Mouse (Mus musculus) heart, embryonic 16.5 days (tissue): ENCODE measurements around the gene Aig1. TPM values are rescaled to one million over a fixed set of nuclear protein-coding genes. Genes with fewer than 3 reads are reported as not detected.

Experiments used
- ATAC-seq: fragments of 200-750 bp; cut with Nextera tagmentation; replicated peaks from 2 replicates; pipeline ENCODE4 v1.8.0; 2017; ENCODE audit warnings: moderate number of reproducible peaks; ENCODE audit not compliant: insufficient read depth, low FRiP score; ENCODE audit errors: extremely low read depth
- H3K27ac ChIP-seq: fragments of 300-500 bp; sonication (generic); 2 replicates; pipeline ENCODE4 v1.5.1; 2014; ENCODE audit warnings: mild to moderate bottlenecking, low read length, control low read depth, moderate library complexity
- H3K27me3 ChIP-seq: fragments of 300-500 bp; sonication (generic); 2 replicates; pipeline ENCODE4 v1.6.1; 2014; ENCODE audit warnings: low read length, mixed read lengths; ENCODE audit not compliant: control insufficient read depth, insufficient read depth
- H3K36me3 ChIP-seq: fragments of 300-500 bp; sonication (generic); 2 replicates; pipeline ENCODE4 v1.6.1; 2014; ENCODE audit not compliant: control insufficient read depth, insufficient read depth
- H3K4me1 ChIP-seq: fragments of 300-500 bp; sonication (generic); 2 replicates; pipeline ENCODE4 v1.6.1; 2014; ENCODE audit warnings: low read length, mixed read lengths; ENCODE audit not compliant: control insufficient read depth, insufficient read depth
- H3K4me2 ChIP-seq: fragments of 300-500 bp; sonication (generic); 2 replicates; pipeline ENCODE4 v1.6.1; 2014; ENCODE audit warnings: low read depth, mild to moderate bottlenecking, control low read depth, low read length
- H3K4me3 ChIP-seq: fragments of 300-500 bp; sonication (generic); 2 replicates; pipeline ENCODE4 v1.5.1; 2014; ENCODE audit warnings: mild to moderate bottlenecking, control low read depth, low read length
- H3K9ac ChIP-seq: fragments of 300-500 bp; sonication (generic); 2 replicates; pipeline ENCODE4 v1.6.1; 2014; ENCODE audit warnings: low read length, control low read depth
- H3K9me3 ChIP-seq: fragments of 300-500 bp; sonication (generic); replicated peaks from 2 replicates; pipeline ENCODE4 v1.6.1; 2016; ENCODE audit warnings: low read length; ENCODE audit not compliant: control insufficient read depth
- WGBS: fragments of 180-500 bp; shearing (Covaris S2); extraction: QIAGEN DNeasy Blood & Tissue Kit; methylation state at CpG from one replicate; pipeline ENCODE4 v1.1.7; 2014; 5-methylcytosine and 5-hydroxymethylcytosine counted together
- polyA plus RNA-seq: library from polyadenylated mRNA; unstranded; fragments of >200 nt; fragmentation: Nextera tagmentation; extraction: Ambion mirVana; gene quantifications from 2 replicates; pipeline ENCODE4 v1.2.1, GENCODE M21; 2015

Gene Aig1
- polyA plus RNA-seq, 1 experiment from 2014 or later: 69.5 TPM

- 50% methylated on average over 7 of the region's 7 CpGs for WGBS
- no peak for ATAC-seq
- Histone ChIP-seq H3K36me3 (no peaks in the 10 kb centered on the region), H3K9ac (no peak overlapping the region), H3K4me2 (no peak overlapping the region), H3K9me3 (no peaks in the 10 kb centered on the region), H3K4me1 (peaks cover 11% of the 10 kb centered on the region), H3K4me3 (no peak overlapping the region), H3K27me3 (no peaks in the 10 kb centered on the region), H3K27ac (no peak overlapping the region)
Measured at GRCm38 (mm10) chr10:13856438-13856837, 12.3 kb downstream of the Aig1 start.

GRCm38 (mm10) chr10:13855969-13856368 is 12.8 kb downstream of the Aig1 start:
- H3K9me3 ChIP-seq: no peaks in the 10 kb centered on the region
- no peaks in the 10 kb centered on the region for H3K36me3 ChIP-seq
- no peak overlapping the region for H3K27ac ChIP-seq
- H3K27me3 ChIP-seq: no peaks in the 10 kb centered on the region
- ATAC-seq: no peak
- 76% methylated on average over 7 of the region's 7 CpGs for WGBS
- H3K4me1 ChIP-seq: peaks cover 8% of the 10 kb centered on the region; the same call in 1 of the 2 replicates
- H3K4me2 ChIP-seq: no peak overlapping the region
- no peak overlapping the region for H3K9ac ChIP-seq
- H3K4me3 ChIP-seq: no peak overlapping the region

GRCm38 (mm10) chr10:13855111-13855510 is 13.7 kb downstream of the Aig1 start:
- H3K4me3 ChIP-seq: no peak overlapping the region
- H3K27ac ChIP-seq: no peak overlapping the region
- H3K4me1 ChIP-seq: peaks cover 8% of the 10 kb centered on the region; the same call in 1 of the 2 replicates
- H3K36me3 ChIP-seq: no peaks in the 10 kb centered on the region
- WGBS: 90% methylated on average over 3 of the region's 3 CpGs
- no peak for ATAC-seq
- no peaks in the 10 kb centered on the region for H3K27me3 ChIP-seq
- no peak overlapping the region for H3K9ac ChIP-seq
- no peaks in the 10 kb centered on the region for H3K9me3 ChIP-seq
- no peak overlapping the region for H3K4me2 ChIP-seq

GRCm38 (mm10) chr10:13850071-13850470 is 18.7 kb downstream of the Aig1 start:
- Histone ChIP-seq H3K4me1 (peaks cover 2% of the 10 kb centered on the region; the same call in 1 of the 2 replicates), H3K27me3 (no peaks in the 10 kb centered on the region), H3K4me2 (no peak overlapping the region), H3K27ac (no peak overlapping the region), H3K4me3 (no peak overlapping the region), H3K9ac (no peak overlapping the region), H3K9me3 (no peaks in the 10 kb centered on the region), H3K36me3 (no peaks in the 10 kb centered on the region)
- no peak for ATAC-seq
- 72% methylated on average over 3 of the region's 3 CpGs for WGBS

GRCm38 (mm10) chr10:13849205-13849604 is 19.6 kb downstream of the Aig1 start:
- no peak overlapping the region for H3K9ac ChIP-seq
- H3K4me1 ChIP-seq: peaks cover 2% of the 10 kb centered on the region; the same call in 1 of the 2 replicates
- 66% methylated on average over 2 of the region's 2 CpGs for WGBS
- H3K27me3 ChIP-seq: no peaks in the 10 kb centered on the region
- no peaks in the 10 kb centered on the region for H3K9me3 ChIP-seq
- no peak overlapping the region for H3K4me2 ChIP-seq
- no peak overlapping the region for H3K4me3 ChIP-seq
- no peak for ATAC-seq
- no peak overlapping the region for H3K27ac ChIP-seq
- H3K36me3 ChIP-seq: no peaks in the 10 kb centered on the region

GRCm38 (mm10) chr10:13844864-13845263 is 23.9 kb downstream of the Aig1 start:
- Histone ChIP-seq H3K4me2 (no peak overlapping the region), H3K36me3 (no peaks in the 10 kb centered on the region), H3K27me3 (no peaks in the 10 kb centered on the region), H3K9ac (no peak overlapping the region), H3K9me3 (no peaks in the 10 kb centered on the region), H3K4me3 (no peak overlapping the region), H3K4me1 (peaks cover 22% of the 10 kb centered on the region), H3K27ac (no peak overlapping the region)
- no peak for ATAC-seq
- WGBS: 73% methylated on average over 4 of the region's 4 CpGs

- H3K9ac ChIP-seq: no peak overlapping the region
- WGBS: 74% methylated on average over 3 of the region's 3 CpGs
- H3K27me3 ChIP-seq: no peaks in the 10 kb centered on the region
- H3K4me2 ChIP-seq: no peak overlapping the region
- no peak overlapping the region for H3K4me3 ChIP-seq
- no peak overlapping the region for H3K27ac ChIP-seq
- peaks cover 21% of the 10 kb centered on the region for H3K4me1 ChIP-seq
- no peaks in the 10 kb centered on the region for H3K36me3 ChIP-seq
- no peak for ATAC-seq
- H3K9me3 ChIP-seq: no peaks in the 10 kb centered on the region
Measured at GRCm38 (mm10) chr10:13843746-13844145, 25.0 kb downstream of the Aig1 start.

GRCm38 (mm10) chr10:13842855-13843254 is 25.9 kb downstream of the Aig1 start:
- Histone ChIP-seq H3K27ac (peak overlapping the region; percentile 20; the same call in 1 of the 2 replicates), H3K27me3 (no peaks in the 10 kb centered on the region), H3K9me3 (no peaks in the 10 kb centered on the region), H3K4me2 (peak overlapping the region; percentile 10; the same call in 1 of the 2 replicates), H3K4me1 (peaks cover 25% of the 10 kb centered on the region), H3K9ac (no peak overlapping the region), H3K36me3 (no peaks in the 10 kb centered on the region), H3K4me3 (no peak overlapping the region)
- WGBS: 45% methylated on average over 8 of the region's 8 CpGs
- peak; percentile 77 for ATAC-seq

GRCm38 (mm10) chr10:13838511-13839126 is 30.2 kb downstream of the Aig1 start:
- Histone ChIP-seq H3K27me3 (no peaks in the 10 kb centered on the region), H3K36me3 (no peaks in the 10 kb centered on the region), H3K27ac (no peak overlapping the region), H3K4me1 (peaks cover 23% of the 10 kb centered on the region), H3K4me3 (no peak overlapping the region), H3K9ac (no peak overlapping the region), H3K4me2 (no peak overlapping the region), H3K9me3 (no peaks in the 10 kb centered on the region)
- WGBS: 69% methylated on average over 6 of the region's 6 CpGs
- ATAC-seq: no peak
